Mouse (Mus musculus): ENCODE results near the gene Crybb2.

GRCm38 (mm10) chr5:113008496-113008895, 61.4 kb downstream of the Crybb2 start:
- no peak for TF ChIP-seq CTCF (IDR thresholded peaks at IDR 0.05)
- TF ChIP-seq POLR2A (IDR thresholded peaks at IDR 0.05; ENCODE audit: insufficient read depth, low read depth, low read length), result no peak

Data from heart, adult 2 months (tissue).